Mouse (Mus musculus): ENCODE measurements around the gene Fam193b. TPM values are rescaled to one million over a fixed set of nuclear protein-coding genes. Genes with fewer than 3 reads are reported as not detected.

The Fam193b gene
- polyA plus RNA-seq, 1 experiment from 2014 or later = 32.1 TPM

DNA sequence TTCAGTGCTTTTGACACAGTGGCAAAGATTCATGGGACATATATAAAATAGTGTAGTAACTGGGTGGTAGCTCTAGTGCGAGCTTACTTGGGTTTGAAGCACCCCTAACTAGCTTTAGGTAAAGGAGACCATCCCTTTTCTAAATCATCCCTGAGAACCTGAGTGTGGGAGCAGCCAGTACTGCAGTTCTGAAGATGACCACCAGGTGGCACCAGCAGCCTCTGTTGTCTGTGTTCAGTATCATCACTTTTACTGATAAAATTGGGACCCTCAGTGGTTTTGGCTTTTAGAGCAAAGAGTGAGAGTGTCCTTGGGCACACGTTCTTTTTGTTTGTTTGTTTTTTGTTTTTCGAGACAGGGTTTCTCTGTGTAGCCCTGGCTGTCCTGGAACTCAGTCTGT is 30.7 kb upstream of the Fam193b start:
- peak; percentile 68 for DNase-seq (ENCODE audit: low spot score)
- Histone ChIP-seq H3K27ac (replicated peaks; ENCODE audit: low read depth, low read length) (no peak overlapping the region), H3K27me3 (replicated peaks; ENCODE audit: control insufficient read depth, insufficient read depth, low read length) (no peaks in the 10 kb centered on the region), H3K9me3 (ENCODE audit: control insufficient read depth, low read length) (no peaks in the 10 kb centered on the region), H3K4me2 (ENCODE audit: low read depth, low read length) (no peak overlapping the region), H3K4me1 (ENCODE audit: control insufficient read depth, insufficient read depth, low read length) (peaks cover 6% of the 10 kb centered on the region), H3K9ac (ENCODE audit: low read depth, low read length) (no peak overlapping the region), H3K36me3 (ENCODE audit: control insufficient read depth, insufficient read depth, low read length) (peaks cover 36% of the 10 kb centered on the region), H3K4me3 (ENCODE audit: low read depth, low read length) (no peak overlapping the region)
- 9% methylated on average over 3 of the region's 3 CpGs for WGBS
- no peak; the same call in 1 of the 2 replicates for ATAC-seq (ENCODE audit: low read depth)

- peak overlapping the region; percentile 90 for H3K4me3 ChIP-seq (ENCODE audit: low read depth, low read length)
- ATAC-seq (ENCODE audit: low read depth) (no peak), DNase-seq (ENCODE audit: low spot score) (peak; percentile 16)
- H3K27ac ChIP-seq (replicated peaks; ENCODE audit: low read depth, low read length) = no peak overlapping the region
- 16% methylated on average over 9 of the region's 9 CpGs for WGBS
- peaks cover 6% of the 10 kb centered on the region for H3K4me1 ChIP-seq (ENCODE audit: control insufficient read depth, insufficient read depth, low read length)
- peaks cover 39% of the 10 kb centered on the region for H3K36me3 ChIP-seq (ENCODE audit: control insufficient read depth, insufficient read depth, low read length)
- H3K27me3 ChIP-seq (replicated peaks; ENCODE audit: control insufficient read depth, insufficient read depth, low read length) = no peaks in the 10 kb centered on the region
- H3K9me3 ChIP-seq (ENCODE audit: control insufficient read depth, low read length) = no peaks in the 10 kb centered on the region
- H3K9ac ChIP-seq (ENCODE audit: low read depth, low read length) = peak overlapping the region; percentile 85
- peak overlapping the region; percentile 68 for H3K4me2 ChIP-seq (ENCODE audit: low read depth, low read length)
Observed at GRCm38 (mm10) chr13:55600657-55601056, 29.7 kb upstream of the Fam193b start.

- WGBS = 11% methylated on average over 37 of the region's 51 CpGs
- H3K4me2 ChIP-seq (ENCODE audit: low read depth, low read length) = peak within 1 kb of the TSS; percentile 68
- peak; percentile 86 for DNase-seq (ENCODE audit: low spot score)
- no peak within 1 kb of the TSS; the same call in 1 of the 2 replicates for H3K27ac ChIP-seq (replicated peaks; ENCODE audit: low read depth, low read length)
- no peaks in the 10 kb centered on the region for H3K9me3 ChIP-seq (ENCODE audit: control insufficient read depth, low read length)
- H3K4me1 ChIP-seq (ENCODE audit: control insufficient read depth, insufficient read depth, low read length) = peaks cover 6% of the 10 kb centered on the region
- peak within 1 kb of the TSS; percentile 90 for H3K4me3 ChIP-seq (ENCODE audit: low read depth, low read length)
- no peaks in the 10 kb centered on the region for H3K27me3 ChIP-seq (replicated peaks; ENCODE audit: control insufficient read depth, insufficient read depth, low read length)
- peak; percentile 92 for ATAC-seq (ENCODE audit: low read depth)
- H3K36me3 ChIP-seq (ENCODE audit: control insufficient read depth, insufficient read depth, low read length) = peaks cover 41% of the 10 kb centered on the region
- peak within 1 kb of the TSS; percentile 85 for H3K9ac ChIP-seq (ENCODE audit: low read depth, low read length)
Observed at GRCm38 (mm10) chr13:55599566-55600540, 28.9 kb upstream of the Fam193b start, which contains the start of gene B4galt7. Gene B4galt7, plus strand, starts transcription at chr13:55599896.

GRCm38 (mm10) chr13:55596802-55597201 is 25.9 kb upstream of the Fam193b start:
- Histone ChIP-seq H3K27me3 (replicated peaks; ENCODE audit: control insufficient read depth, insufficient read depth, low read length) (no peaks in the 10 kb centered on the region), H3K9ac (ENCODE audit: low read depth, low read length) (no peak overlapping the region), H3K27ac (replicated peaks; ENCODE audit: low read depth, low read length) (no peak overlapping the region), H3K4me1 (ENCODE audit: control insufficient read depth, insufficient read depth, low read length) (peaks cover 12% of the 10 kb centered on the region), H3K4me2 (ENCODE audit: low read depth, low read length) (no peak overlapping the region), H3K9me3 (ENCODE audit: control insufficient read depth, low read length) (no peaks in the 10 kb centered on the region), H3K4me3 (ENCODE audit: low read depth, low read length) (no peak overlapping the region), H3K36me3 (ENCODE audit: control insufficient read depth, insufficient read depth, low read length) (peaks cover 39% of the 10 kb centered on the region)
- no peak for DNase-seq (ENCODE audit: low spot score)
- 96% methylated on average over 12 of the region's 12 CpGs for WGBS
- no peak for ATAC-seq (ENCODE audit: low read depth)

DNA sequence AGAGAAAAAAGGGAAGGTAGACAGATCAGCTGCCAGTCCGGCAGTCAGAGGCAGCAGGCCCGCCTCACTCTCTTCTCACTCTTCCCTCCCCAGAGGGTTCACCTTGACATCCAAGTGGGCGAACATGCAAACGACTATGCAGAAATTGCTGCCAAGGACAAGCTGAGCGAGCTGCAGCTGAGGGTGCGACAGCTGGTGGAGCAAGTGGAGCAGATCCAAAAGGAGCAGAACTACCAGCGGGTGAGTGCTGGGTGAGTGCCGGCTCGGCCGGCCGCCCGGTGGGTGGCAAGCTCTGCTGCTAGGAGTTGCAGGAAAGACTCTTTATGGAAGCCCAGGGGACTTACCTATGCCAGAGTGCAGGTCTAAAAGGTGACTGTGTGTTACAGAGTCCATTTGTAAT is 24.5 kb upstream of the Fam193b start:
- H3K4me1 ChIP-seq (ENCODE audit: control insufficient read depth, insufficient read depth, low read length) = peaks cover 6% of the 10 kb centered on the region; the same call in 1 of the 2 replicates
- peaks cover 39% of the 10 kb centered on the region for H3K36me3 ChIP-seq (ENCODE audit: control insufficient read depth, insufficient read depth, low read length)
- H3K4me3 ChIP-seq (ENCODE audit: low read depth, low read length) = no peak overlapping the region
- ATAC-seq (ENCODE audit: low read depth) (no peak), DNase-seq (ENCODE audit: low spot score) (no peak)
- H3K27ac ChIP-seq (replicated peaks; ENCODE audit: low read depth, low read length) = no peak overlapping the region
- H3K4me2 ChIP-seq (ENCODE audit: low read depth, low read length) = no peak overlapping the region
- H3K9ac ChIP-seq (ENCODE audit: low read depth, low read length) = no peak overlapping the region
- no peaks in the 10 kb centered on the region for H3K27me3 ChIP-seq (replicated peaks; ENCODE audit: control insufficient read depth, insufficient read depth, low read length)
- no peaks in the 10 kb centered on the region for H3K9me3 ChIP-seq (ENCODE audit: control insufficient read depth, low read length)
- 93% methylated on average over 12 of the region's 12 CpGs for WGBS

DNA sequence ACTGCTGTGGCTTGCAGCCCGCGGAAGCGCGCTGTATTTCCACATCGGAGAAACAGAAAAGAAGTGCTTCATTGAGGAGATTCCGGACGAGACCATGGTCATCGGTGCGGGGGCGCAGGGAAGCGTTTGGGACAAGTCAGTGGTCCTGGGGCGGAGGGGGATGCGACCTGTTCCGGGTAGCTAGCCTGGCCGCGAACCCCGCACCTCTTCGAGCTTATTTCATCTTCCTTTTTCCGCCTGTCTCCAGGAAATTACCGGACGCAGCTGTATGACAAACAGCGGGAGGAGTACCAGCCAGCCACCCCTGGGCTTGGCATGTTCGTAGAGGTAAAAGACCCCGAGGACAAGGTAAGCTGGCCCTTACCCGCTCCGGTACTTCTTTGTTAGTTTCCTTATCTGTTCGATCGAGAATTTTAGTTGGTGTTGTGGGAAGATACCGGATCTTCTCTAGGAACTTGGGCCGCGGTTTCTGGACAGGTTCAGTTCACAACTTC is 22.4 kb upstream of the Fam193b start:
- H3K36me3 ChIP-seq (ENCODE audit: control insufficient read depth, insufficient read depth, low read length) = peaks cover 39% of the 10 kb centered on the region
- no peaks in the 10 kb centered on the region for H3K27me3 ChIP-seq (replicated peaks; ENCODE audit: control insufficient read depth, insufficient read depth, low read length)
- H3K9ac ChIP-seq (ENCODE audit: low read depth, low read length) = peak overlapping the region; percentile 93
- H3K9me3 ChIP-seq (ENCODE audit: control insufficient read depth, low read length) = no peaks in the 10 kb centered on the region
- WGBS = under 1% methylated on average over 31 of the region's 31 CpGs
- H3K4me1 ChIP-seq (ENCODE audit: control insufficient read depth, insufficient read depth, low read length) = peaks cover 6% of the 10 kb centered on the region; the same call in 1 of the 2 replicates
- peak overlapping the region; percentile 77 for H3K4me2 ChIP-seq (ENCODE audit: low read depth, low read length)
- DNase-seq (ENCODE audit: low spot score) (no peak), ATAC-seq (ENCODE audit: low read depth) (peak; percentile 19)
- peak overlapping the region; percentile 71 for H3K27ac ChIP-seq (replicated peaks; ENCODE audit: low read depth, low read length)
- peak overlapping the region; percentile 90 for H3K4me3 ChIP-seq (ENCODE audit: low read depth, low read length)

DNA sequence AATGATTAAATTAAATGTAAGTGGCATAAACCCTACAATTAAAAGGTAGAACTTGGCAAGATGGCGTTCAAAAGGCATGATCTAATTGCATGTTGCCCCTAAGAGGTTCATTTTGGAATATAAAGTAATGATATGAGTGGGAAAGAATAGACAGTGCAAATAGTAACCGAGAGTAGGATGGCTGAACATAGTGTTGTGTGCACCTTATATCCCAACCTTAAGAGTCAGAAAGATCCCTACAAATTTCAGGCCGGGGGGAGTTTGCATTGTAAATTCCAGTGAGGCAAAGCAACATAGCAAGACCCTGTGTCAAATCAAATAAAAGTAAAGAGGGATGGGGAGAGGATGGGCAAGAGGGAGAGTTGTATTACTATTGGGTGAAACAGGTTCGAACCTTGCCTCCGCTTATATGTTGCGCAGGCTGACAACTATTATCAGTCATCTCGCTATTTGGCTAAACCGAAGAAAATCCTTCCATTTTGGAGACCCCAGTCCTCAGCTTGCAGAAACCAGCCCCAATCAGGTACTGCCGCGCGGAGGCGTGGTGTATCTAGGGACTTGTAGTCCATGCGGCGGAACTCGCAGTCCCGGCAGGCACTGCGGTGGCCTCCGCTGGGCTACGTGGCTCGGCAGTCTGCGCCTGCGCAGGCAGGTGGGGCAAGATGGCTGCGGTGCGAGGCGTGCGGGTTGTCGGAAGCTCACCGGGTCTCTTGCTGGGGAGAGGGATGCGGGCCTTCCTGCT is 21.8 kb upstream of the Fam193b start:
- 5% methylated on average over 28 of the region's 29 CpGs for WGBS

DNA sequence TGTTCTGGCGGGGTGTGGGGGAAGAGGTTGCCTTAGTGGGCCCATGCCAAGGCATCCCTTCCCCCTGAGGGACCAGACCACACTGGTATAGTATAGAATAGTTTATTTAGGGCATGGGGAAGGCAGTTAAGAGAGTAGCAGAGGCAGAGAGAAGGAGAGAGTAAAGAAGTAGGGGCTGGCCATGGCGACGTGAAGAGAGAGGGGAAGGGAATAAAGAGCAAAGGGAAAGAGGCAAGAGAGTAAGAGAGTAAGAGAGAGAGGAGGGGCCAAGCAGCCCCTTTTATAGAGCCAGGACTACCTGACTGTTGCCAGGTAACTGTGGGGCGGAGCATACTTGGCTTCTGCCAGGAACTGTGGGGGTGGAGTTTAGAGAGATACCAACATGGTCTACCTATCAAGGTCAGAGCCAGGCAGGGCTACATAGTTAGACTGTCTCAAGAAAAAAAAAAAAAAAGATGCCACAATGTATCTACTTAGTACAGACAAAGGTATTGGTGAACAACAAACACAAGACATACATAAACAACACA is 21.1 kb upstream of the Fam193b start:
- 76% methylated on average over 4 of the region's 4 CpGs for WGBS
- no peak overlapping the region for H3K4me3 ChIP-seq (ENCODE audit: low read depth, low read length)
- peaks cover 28% of the 10 kb centered on the region for H3K36me3 ChIP-seq (ENCODE audit: control insufficient read depth, insufficient read depth, low read length)
- peaks cover 6% of the 10 kb centered on the region; the same call in 1 of the 2 replicates for H3K4me1 ChIP-seq (ENCODE audit: control insufficient read depth, insufficient read depth, low read length)
- no peaks in the 10 kb centered on the region for H3K9me3 ChIP-seq (ENCODE audit: control insufficient read depth, low read length)
- no peak for ATAC-seq (ENCODE audit: low read depth)
- H3K27me3 ChIP-seq (replicated peaks; ENCODE audit: control insufficient read depth, insufficient read depth, low read length) = no peaks in the 10 kb centered on the region
- no peak for DNase-seq (ENCODE audit: low spot score)
- no peak overlapping the region for H3K9ac ChIP-seq (ENCODE audit: low read depth, low read length)
- no peak overlapping the region for H3K4me2 ChIP-seq (ENCODE audit: low read depth, low read length)
- H3K27ac ChIP-seq (replicated peaks; ENCODE audit: low read depth, low read length) = no peak overlapping the region; the same call in 1 of the 2 replicates

More for the DNA sequence above, 21.8 kb upstream of the Fam193b start:
- peak; percentile 99 for DNase-seq (ENCODE audit: low spot score)
- peaks cover 34% of the 10 kb centered on the region for H3K36me3 ChIP-seq (ENCODE audit: control insufficient read depth, insufficient read depth, low read length)
- H3K4me1 ChIP-seq (ENCODE audit: control insufficient read depth, insufficient read depth, low read length) = peaks cover 6% of the 10 kb centered on the region; the same call in 1 of the 2 replicates
- no peaks in the 10 kb centered on the region for H3K9me3 ChIP-seq (ENCODE audit: control insufficient read depth, low read length)
- peak overlapping the region; percentile 90 for H3K4me3 ChIP-seq (ENCODE audit: low read depth, low read length)
- peak overlapping the region; percentile 72 for H3K27ac ChIP-seq (replicated peaks; ENCODE audit: low read depth, low read length)
- peak; percentile 99 for ATAC-seq (ENCODE audit: low read depth)
- no peaks in the 10 kb centered on the region for H3K27me3 ChIP-seq (replicated peaks; ENCODE audit: control insufficient read depth, insufficient read depth, low read length)
- peak overlapping the region; percentile 93 for H3K9ac ChIP-seq (ENCODE audit: low read depth, low read length)
- peak overlapping the region; percentile 77 for H3K4me2 ChIP-seq (ENCODE audit: low read depth, low read length)
